ENCODE assay signal across 21 mouse cellular contexts in the genomic region with DNA sequence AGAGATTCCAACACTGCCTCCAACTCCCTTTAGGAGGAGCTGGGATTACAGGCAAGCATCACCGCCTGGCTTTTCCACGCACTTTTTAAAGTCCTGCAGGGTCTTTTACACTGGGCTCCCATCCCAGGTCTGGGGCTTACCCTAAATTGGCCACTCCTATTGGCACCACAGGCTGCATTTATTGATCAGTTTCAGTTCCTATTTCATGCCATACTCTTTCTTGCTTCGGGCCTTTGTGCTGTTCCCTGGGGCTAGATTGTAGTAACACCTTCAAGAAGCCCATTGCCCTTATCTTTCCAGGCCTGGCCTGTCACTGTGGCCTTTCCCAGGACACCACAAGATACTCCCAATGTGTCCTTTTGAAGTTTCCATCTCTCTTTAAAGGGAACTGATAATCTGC. TPM values are rescaled to one million over a fixed set of nuclear protein-coding genes. Genes with fewer than 3 reads are reported as not detected.
DNase-seq lines count a peak whose midpoint lies in the region; ATAC-seq lines count a peak whose summit lies in the region.
"Had no signal": no experiment of that assay in that cellular context is flagged by ENCODE, and none has a peak within 500 bp of the region (broad histone marks: within the 10 kb centered on the region; RNA-seq: fewer than 3 reads in every experiment).

No protein-coding gene starts in this region.

- H3K4me3 ChIP-seq in heart, embryonic 13.5 days = no peak overlapping the region
- no peak overlapping the region for H3K4me3 ChIP-seq in lung, embryonic 16.5 days (ENCODE audit: low read length)
- H3K4me3 ChIP-seq: forebrain, embryonic 13.5 days; limb, embryonic 10.5 days; midbrain, embryonic 13.5 days; neural tube, embryonic 12.5 days had no signal

- H3K9ac ChIP-seq in heart, embryonic 13.5 days = peak overlapping the region; percentile 44; the same call in 1 of the 2 replicates
- H3K9ac ChIP-seq in lung, embryonic 16.5 days (ENCODE audit: low read length) = no peak overlapping the region
- H3K9ac ChIP-seq: forebrain, embryonic 13.5 days; midbrain, embryonic 13.5 days; neural tube, embryonic 12.5 days had no signal

- intact Hi-C loops in heart, postnatal 36 days (cut with DNase I) = loop anchor here (2.0 kb wide), 1 partner anchor 17 kb away; a partner anchor contains a TSS
- intact Hi-C loops in left cerebral cortex, postnatal 10 days (cut with DNase I) = no loop called here

- no peaks in the 10 kb centered on the region for H3K27me3 ChIP-seq in heart, embryonic 13.5 days (replicated peaks)
- no peaks in the 10 kb centered on the region for H3K27me3 ChIP-seq in lung, embryonic 16.5 days (ENCODE audit: control insufficient read depth, insufficient read depth, low read depth, low read length)
- H3K27me3 ChIP-seq: forebrain, embryonic 13.5 days; midbrain, embryonic 13.5 days; neural tube, embryonic 12.5 days had no signal

- H3K4me2 ChIP-seq in heart, embryonic 13.5 days = no peak overlapping the region
- H3K4me2 ChIP-seq in lung, embryonic 16.5 days (ENCODE audit: low read depth, low read length) = no peak overlapping the region
- H3K4me2 ChIP-seq: forebrain, embryonic 13.5 days; liver, embryonic 11.5 days; midbrain, embryonic 13.5 days; neural tube, embryonic 12.5 days had no signal

- DNase-seq in heart, postnatal 36 days = no peak
- DNase-seq in lung, postnatal 36 days = no peak
- no peak for DNase-seq in left cerebral cortex, postnatal 10 days (ENCODE audit: extremely low spot score in 1 of 2, low spot score in 2 of 2)
- no peak for DNase-seq in spleen, adult 18-20 months
- DNase-seq: adrenal gland, adult 2 months; cerebellum, adult 9-10 months; gastrocnemius, postnatal 14 days; kidney, adult 2 months; kidney, postnatal 14 days; lung, adult 2 months; right cerebral cortex, postnatal 4 days; thymus, adult 2 months had no signal

- peak overlapping the region; percentile 87 for H3K27ac ChIP-seq in heart, embryonic 13.5 days (replicated peaks)
- peak overlapping the region; percentile 88; the same call in 1 of the 2 replicates for H3K27ac ChIP-seq in lung, embryonic 16.5 days (ENCODE audit: low read length)
- H3K27ac ChIP-seq: forebrain, embryonic 13.5 days; midbrain, embryonic 13.5 days; neural tube, embryonic 12.5 days had no signal

- ATAC-seq in heart, embryonic 13.5 days (ENCODE audit: extremely low read depth, insufficient number of reproducible peaks, low FRiP score, low TSS enrichment) = no peak
- ATAC-seq in lung, embryonic 16.5 days (ENCODE audit: low read depth) = no peak
- ATAC-seq in granulocyte monocyte progenitor cell, adult 5-6 weeks (replicated peaks; ENCODE audit: poor library complexity, severe bottlenecking) = peak; percentile 42; the same call in 1 of the 2 replicates
- ATAC-seq: forebrain, embryonic 13.5 days; hindbrain, embryonic 16.5 days; midbrain, embryonic 13.5 days had no signal

- H3K36me3 ChIP-seq in heart, embryonic 13.5 days = no peaks in the 10 kb centered on the region
- no peaks in the 10 kb centered on the region for H3K36me3 ChIP-seq in lung, embryonic 16.5 days (ENCODE audit: control insufficient read depth, insufficient read depth, low read length)
- H3K36me3 ChIP-seq: limb, embryonic 10.5 days; midbrain, embryonic 13.5 days; neural tube, embryonic 12.5 days had no signal

- peaks cover 45% of the 10 kb centered on the region for H3K4me1 ChIP-seq in heart, embryonic 13.5 days
- H3K4me1 ChIP-seq in lung, embryonic 16.5 days (replicated peaks; ENCODE audit: control insufficient read depth, insufficient read depth, low read length) = peaks cover 30% of the 10 kb centered on the region
- H3K4me1 ChIP-seq: forebrain, embryonic 13.5 days; midbrain, embryonic 13.5 days had no signal

- WGBS in heart, embryonic 13.5 days = 51% methylated on average over 3 of the region's 3 CpGs
- 66% methylated on average over 3 of the region's 3 CpGs for WGBS in lung, embryonic 16.5 days

- H3K9me3 ChIP-seq in heart, embryonic 13.5 days = no peaks in the 10 kb centered on the region
- no peaks in the 10 kb centered on the region for H3K9me3 ChIP-seq in lung, embryonic 16.5 days (ENCODE audit: control insufficient read depth, low read length)
- H3K9me3 ChIP-seq: forebrain, embryonic 13.5 days; limb, embryonic 10.5 days; midbrain, embryonic 13.5 days; neural tube, embryonic 12.5 days had no signal

RNA-seq across cellular contexts. Expression of a gene that starts 18.0 kb away (rescaled TPM):
- polyA plus RNA-seq in heart, embryonic 13.5 days (2015; fragmentation: Nextera tagmentation; extraction: Ambion mirVana) = 4.5 and 4.8 TPM in 2 replicates
- total RNA-seq in heart, postnatal 36 days (2021) = 10 to 100 TPM; 28.6 to 36.5 TPM
- polyA plus RNA-seq in lung, embryonic 16.5 days (2015; fragmentation: Nextera tagmentation; extraction: Ambion mirVana) = 14.3 and 15.1 TPM in 2 replicates
- 8.6 and 16.7 TPM in 2 replicates for total RNA-seq in granulocyte monocyte progenitor cell, adult 5-6 weeks (2014; fragmentation: Nextera tagmentation)
- 12.9 and 19.8 TPM in 2 replicates for total RNA-seq in granulocyte monocyte progenitor cell, adult 5-6 weeks (2017)
- total RNA-seq in left cerebral cortex, postnatal 10 days (2021) = 100 to 1,000 TPM; 181 to 185 TPM

Comparison
In these comparisons a context has a peak if more than half of its experiments do, and no peak if none do; other contexts are left out.
1. RNA of a gene that starts 18.0 kb away (total RNA-seq): 181 to 185 TPM in left cerebral cortex, postnatal 10 days; 28.6 to 36.5 TPM in heart, postnatal 36 days and 8.6 to 19.8 TPM in granulocyte monocyte progenitor cell, adult 5-6 weeks; every median in the first group is over 4 times any median in the second.